Mouse (Mus musculus) hindbrain, postnatal 0 days (tissue): ENCODE measurements around the gene Creb1. TPM values are rescaled to one million over a fixed set of nuclear protein-coding genes. Genes with fewer than 3 reads are reported as not detected.
"Not testable (repeated sequence)": the region's sequence is repeated elsewhere in the genome, so short reads cannot be mapped to it uniquely, and the experiment has no call there.

ENCODE experiments used
- ATAC-seq: fragments of 200-750 bp; cut with Nextera tagmentation; 2 replicates; pipeline ENCODE4 v1.8.0; 2017; ENCODE audit warnings: mild to moderate bottlenecking, moderate TSS enrichment, moderate library complexity
- DNase-seq: peaks from one replicate; pipeline ENCODE4 v3.0.0-alpha.2; 2015; ENCODE audit warnings: low spot score
- H3K27ac ChIP-seq: fragments of 300-500 bp; sonication (generic); 2 replicates; pipeline ENCODE4 v1.5.1; 2014; ENCODE audit warnings: mild to moderate bottlenecking
- H3K27me3 ChIP-seq: fragments of 300-500 bp; sonication (generic); 2 replicates; pipeline ENCODE4 v1.6.1; 2014; ENCODE audit warnings: low read length, mixed read lengths; ENCODE audit not compliant: insufficient read depth
- H3K36me3 ChIP-seq: fragments of 300-500 bp; sonication (generic); 2 replicates; pipeline ENCODE4 v1.6.1; 2014; ENCODE audit warnings: low read length, mixed read lengths; ENCODE audit not compliant: insufficient read depth
- H3K4me1 ChIP-seq: fragments of 300-500 bp; sonication (generic); 2 replicates; pipeline ENCODE4 v1.6.1; 2014; ENCODE audit warnings: antibody characterized with exemption, low read length, mixed read lengths; ENCODE audit not compliant: insufficient read depth
- H3K4me2 ChIP-seq: fragments of 300-500 bp; sonication (generic); 2 replicates; pipeline ENCODE4 v1.6.1; 2014; ENCODE audit warnings: low read depth, mild to moderate bottlenecking, low read length, moderate library complexity, mixed read lengths
- H3K4me3 ChIP-seq: fragments of 300-500 bp; sonication (generic); 2 replicates; pipeline ENCODE4 v1.5.1; 2014; ENCODE audit warnings: low read length
- H3K9ac ChIP-seq: fragments of 300-500 bp; sonication (generic); replicated peaks from 2 replicates; pipeline ENCODE4 v1.6.1; 2014; ENCODE audit warnings: mild to moderate bottlenecking, low read length, moderate library complexity, mixed read lengths
- H3K9me3 ChIP-seq: fragments of 300-500 bp; sonication (generic); 2 replicates; pipeline ENCODE4 v1.6.1; 2016; ENCODE audit warnings: low read length, mixed read lengths
- CTCF ChIP-seq: IDR thresholded peaks from 2 replicates; pipeline ENCODE4 v1.5.1; 2016; ENCODE audit warnings: antibody characterized with exemption, control low read depth, low read depth
- WGBS: fragments of 180-500 bp; shearing (Covaris S2); extraction: QIAGEN DNeasy Blood & Tissue Kit; methylation state at CpG from one replicate; pipeline ENCODE4 v1.1.7; 2014; 5-methylcytosine and 5-hydroxymethylcytosine counted together
- polyA plus RNA-seq: library from polyadenylated mRNA; unstranded; fragments of >200 nt; fragmentation: Nextera tagmentation; extraction: Ambion mirVana; gene quantifications from 2 replicates; pipeline ENCODE4 v1.2.1, GENCODE M21; 2015
- total RNA-seq: library from RNA; depleted of rRNA; stranded (reverse); fragments of >200 nt; gene quantifications from 2 replicates; pipeline ENCODE4 v1.2.3, GENCODE M21; 2014

The Creb1 gene
- total and polyA plus RNA-seq, 2 experiments from 2014 or later: 12.4 to 50.3 TPM

DNA sequence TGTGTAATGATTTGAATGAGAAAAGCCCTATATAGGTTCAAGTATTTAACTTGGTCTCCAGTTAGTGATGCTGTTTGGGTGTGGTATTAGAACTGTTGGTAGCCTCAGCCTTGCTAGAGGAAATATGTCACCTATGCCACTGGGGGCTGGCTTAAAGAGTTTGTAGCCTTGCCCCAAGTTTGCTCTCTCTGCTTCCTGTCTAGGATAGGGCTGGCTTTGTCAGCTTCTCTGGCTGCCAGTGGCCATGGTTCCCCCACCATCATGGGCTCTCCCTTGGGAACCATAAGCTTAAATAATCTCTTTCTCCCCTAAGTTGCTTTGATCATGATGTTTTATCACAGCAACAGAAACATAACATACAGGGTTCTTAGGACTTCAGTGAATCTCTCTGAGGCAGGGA is 92.8 kb downstream of the Creb1 start:
- Histone ChIP-seq H3K4me1 (no peaks in the 10 kb centered on the region), H3K27me3 (no peaks in the 10 kb centered on the region), H3K36me3 (no peaks in the 10 kb centered on the region), H3K27ac (no peak overlapping the region), H3K9ac (no peak overlapping the region), H3K4me3 (no peak overlapping the region), H3K4me2 (no peak overlapping the region), H3K9me3 (no peaks in the 10 kb centered on the region)
- no peak for TF ChIP-seq CTCF
- ATAC-seq (no peak), DNase-seq (no peak)

GRCm38 (mm10) chr1:64631526-64631925 is 99.1 kb downstream of the Creb1 start:
- no peak overlapping the region for H3K27ac ChIP-seq
- no peak overlapping the region for H3K4me3 ChIP-seq
- H3K27me3 ChIP-seq: no peaks in the 10 kb centered on the region
- H3K36me3 ChIP-seq: no peaks in the 10 kb centered on the region
- no peak overlapping the region for H3K9ac ChIP-seq
- ATAC-seq (peak; percentile 64; the same call in 1 of the 2 replicates), DNase-seq (peak; percentile 33)
- 44% methylated on average over 5 of the region's 5 CpGs for WGBS
- no peaks in the 10 kb centered on the region for H3K9me3 ChIP-seq
- H3K4me1 ChIP-seq: no peaks in the 10 kb centered on the region
- no peak overlapping the region for H3K4me2 ChIP-seq
- TF ChIP-seq CTCF: no peak

DNA sequence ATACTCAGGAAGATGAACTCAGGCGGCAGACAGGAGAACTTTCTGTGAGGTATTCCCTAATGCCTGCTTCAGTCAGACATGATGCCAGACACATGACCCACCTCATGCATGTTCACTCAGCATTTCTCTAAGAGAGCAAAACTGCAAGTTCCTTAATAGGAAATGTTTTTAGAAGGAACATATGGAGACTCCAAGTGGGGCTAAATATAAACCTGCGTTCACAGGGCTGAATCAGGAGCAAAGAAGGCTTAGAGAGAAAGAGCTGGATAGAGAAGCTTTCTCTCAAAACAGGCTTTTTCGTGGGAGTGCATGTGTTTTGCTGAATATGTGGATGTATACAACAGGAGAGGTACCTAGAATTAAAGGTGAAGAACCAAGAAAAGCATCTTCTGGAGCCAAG is 100.8 kb downstream of the Creb1 start:
- H3K4me2 ChIP-seq: no peak overlapping the region
- no peak for ATAC-seq
- DNase-seq: no peak

GRCm38 (mm10) chr1:64635624-64636023 is 103.2 kb downstream of the Creb1 start:
- H3K4me1 ChIP-seq: no peaks in the 10 kb centered on the region
- H3K4me2 ChIP-seq: no peak overlapping the region
- no peaks in the 10 kb centered on the region for H3K36me3 ChIP-seq
- no peaks in the 10 kb centered on the region for H3K27me3 ChIP-seq
- no peaks in the 10 kb centered on the region for H3K9me3 ChIP-seq
- ATAC-seq (no peak), DNase-seq (no peak)
- no peak overlapping the region for H3K9ac ChIP-seq
- no peak overlapping the region for H3K27ac ChIP-seq
- 76% methylated on average over 2 of the region's 2 CpGs for WGBS
- no peak for TF ChIP-seq CTCF
- H3K4me3 ChIP-seq: no peak overlapping the region

More for the DNA sequence above, 100.8 kb downstream of the Creb1 start:
- no peaks in the 10 kb centered on the region for H3K27me3 ChIP-seq
- WGBS: 81% methylated on average over 3 of the region's 3 CpGs
- H3K36me3 ChIP-seq: no peaks in the 10 kb centered on the region
- H3K4me3 ChIP-seq: no peak overlapping the region
- no peaks in the 10 kb centered on the region for H3K4me1 ChIP-seq
- H3K9me3 ChIP-seq: no peaks in the 10 kb centered on the region
- no peak overlapping the region for H3K9ac ChIP-seq
- no peak for TF ChIP-seq CTCF
- no peak overlapping the region for H3K27ac ChIP-seq

DNA sequence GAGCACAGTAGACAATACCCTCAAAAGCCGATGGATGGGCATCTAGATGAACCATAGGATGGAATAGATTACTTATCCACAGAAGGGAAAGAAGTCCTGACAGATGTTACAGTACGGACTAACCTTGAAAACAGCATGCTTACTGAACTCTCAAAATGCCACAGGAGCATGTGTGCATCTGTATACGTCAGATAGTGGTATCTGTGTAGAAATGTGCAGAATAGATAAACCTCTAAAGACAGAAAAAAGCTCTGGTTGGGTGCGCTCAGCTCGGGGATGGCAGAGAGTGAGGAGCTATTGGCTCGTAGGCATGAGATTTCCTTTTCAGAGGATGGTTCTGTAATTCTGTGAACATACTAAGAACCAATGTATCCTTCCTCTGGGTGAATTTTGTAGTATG is 106.8 kb downstream of the Creb1 start:
- Histone ChIP-seq H3K4me1 (no peaks in the 10 kb centered on the region), H3K36me3 (no peaks in the 10 kb centered on the region), H3K27me3 (no peaks in the 10 kb centered on the region), H3K27ac (no peak overlapping the region), H3K9ac (no peak overlapping the region), H3K9me3 (no peaks in the 10 kb centered on the region), H3K4me2 (no peak overlapping the region), H3K4me3 (no peak overlapping the region)
- DNase-seq (no peak), ATAC-seq (no peak)
- no peak for TF ChIP-seq CTCF
- WGBS: 89% methylated on average over 6 of the region's 6 CpGs

GRCm38 (mm10) chr1:64641069-64641468 is 108.6 kb downstream of the Creb1 start:
- DNase-seq (no peak), ATAC-seq (no peak)
- Histone ChIP-seq H3K36me3 (no peaks in the 10 kb centered on the region), H3K4me1 (no peaks in the 10 kb centered on the region), H3K9me3 (no peaks in the 10 kb centered on the region), H3K4me2 (no peak overlapping the region), H3K27me3 (no peaks in the 10 kb centered on the region), H3K4me3 (no peak overlapping the region), H3K27ac (no peak overlapping the region), H3K9ac (no peak overlapping the region)
- TF ChIP-seq CTCF: no peak
- WGBS: 76% methylated on average over 6 of the region's 6 CpGs

DNA sequence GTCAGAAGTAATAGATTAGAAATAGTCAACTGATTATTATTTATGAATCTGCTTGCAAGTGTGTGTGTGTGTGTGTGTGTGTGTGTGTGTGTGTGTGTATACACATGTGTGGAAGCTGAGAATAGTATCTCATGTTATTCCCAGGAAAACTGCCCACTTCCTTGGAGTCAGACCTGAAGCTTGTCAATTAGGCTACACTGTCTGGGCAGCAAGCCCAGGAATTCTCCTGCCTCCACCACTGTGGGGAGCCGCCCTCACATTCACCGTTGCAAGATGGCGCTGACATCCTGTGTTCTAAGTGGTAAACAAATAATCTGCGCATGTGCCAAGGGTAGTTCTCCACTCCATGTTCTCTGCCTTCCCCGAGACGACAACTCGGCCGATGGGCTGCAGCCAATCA is 110.1 kb downstream of the Creb1 start:
- not testable (repeated sequence) for H3K36me3 ChIP-seq, ATAC-seq, H3K27me3 ChIP-seq, DNase-seq, H3K27ac ChIP-seq, H3K4me1 ChIP-seq, H3K4me3 ChIP-seq, H3K4me2 ChIP-seq, H3K9me3 ChIP-seq, H3K9ac ChIP-seq
- WGBS: 84% methylated on average over 8 of the region's 8 CpGs

DNA sequence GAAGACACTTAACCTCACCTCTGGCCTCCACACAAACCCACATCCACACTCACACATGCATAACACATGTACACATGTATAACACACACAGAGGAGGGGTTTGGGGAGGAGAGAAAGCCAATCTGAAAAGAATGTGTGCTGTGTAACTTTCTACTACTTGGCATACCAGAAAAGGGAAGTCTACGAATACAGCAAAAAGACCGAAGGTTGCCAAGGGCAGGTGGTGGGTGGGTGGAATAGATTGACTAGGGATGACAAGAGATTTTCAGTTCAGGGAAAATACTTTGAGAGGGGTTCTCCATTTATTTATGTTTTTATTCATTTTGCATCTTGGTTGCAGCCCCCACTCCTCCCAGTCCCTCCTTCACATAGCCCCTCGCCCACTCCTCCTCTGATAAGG is 112.1 kb downstream of the Creb1 start:
- no peaks in the 10 kb centered on the region for H3K9me3 ChIP-seq
- no peak overlapping the region for H3K9ac ChIP-seq
- no peak for ATAC-seq
- H3K4me3 ChIP-seq: no peak overlapping the region
- H3K36me3 ChIP-seq: no peaks in the 10 kb centered on the region
- no peak overlapping the region for H3K4me2 ChIP-seq
- no peak for TF ChIP-seq CTCF
- H3K4me1 ChIP-seq: no peaks in the 10 kb centered on the region
- no peak overlapping the region for H3K27ac ChIP-seq
- whole genome bisulfite sequencing: 95% methylated on average over 3 of the region's 3 CpGs
- DNase-seq: no peak
- H3K27me3 ChIP-seq: no peaks in the 10 kb centered on the region
